Mouse (Mus musculus) embryonic fibroblast, embryonic 13.5 days (primary cell): ENCODE results near the gene 1700024P04Rik.

ENCODE experiments used
- CTCF ChIP-seq: IDR thresholded peaks from 2 replicates; pipeline ENCODE4 v1.5.1; 2011; ENCODE audit warnings: mild to moderate bottlenecking, control low read depth, low read length, moderate library complexity, borderline replicate concordance; ENCODE audit not compliant: insufficient read depth
- POLR2A ChIP-seq: IDR thresholded peaks from 2 replicates; pipeline ENCODE4 v1.6.1; 2011; ENCODE audit warnings: low read depth, mild to moderate bottlenecking, control low read depth, low read length, moderate library complexity

GRCm38 (mm10) chr13:98997025-98997424 is 12.7 kb upstream of the 1700024P04Rik start:
- TF ChIP-seq CTCF (no peak), POLR2A (no peak)
